Mouse (Mus musculus) kidney, postnatal 0 days (tissue): ENCODE results near the gene Rspo4. TPM values are rescaled to one million over a fixed set of nuclear protein-coding genes. Genes with fewer than 3 reads are reported as not detected.

Source experiments
- ATAC-seq: fragments of 200-750 bp; cut with Nextera tagmentation; replicated peaks from 2 replicates; pipeline ENCODE4 v1.8.0; 2017; ENCODE audit warnings: low read depth, moderate number of reproducible peaks, moderate TSS enrichment, moderate library complexity; ENCODE audit not compliant: low FRiP score
- DNase-seq: peaks from one replicate; pipeline ENCODE4 v3.0.0-alpha.2; 2016; ENCODE audit warnings: low spot score
- H3K27ac ChIP-seq: fragments of 300-500 bp; sonication (generic); 2 replicates; pipeline ENCODE4 v1.5.1; 2014; ENCODE audit warnings: mild to moderate bottlenecking
- H3K27me3 ChIP-seq: fragments of 300-500 bp; sonication (generic); 2 replicates; pipeline ENCODE4 v1.6.1; 2014; ENCODE audit warnings: low read length, mixed read lengths; ENCODE audit not compliant: insufficient read depth
- H3K36me3 ChIP-seq: fragments of 300-500 bp; sonication (generic); 2 replicates; pipeline ENCODE4 v1.6.1; 2014; ENCODE audit warnings: low read length, mixed read lengths; ENCODE audit not compliant: insufficient read depth
- H3K4me1 ChIP-seq: fragments of 300-500 bp; sonication (generic); replicated peaks from 2 replicates; pipeline ENCODE4 v1.6.1; 2014; ENCODE audit warnings: antibody characterized with exemption, low read length, mixed read lengths; ENCODE audit not compliant: insufficient read depth
- H3K4me2 ChIP-seq: fragments of 300-500 bp; sonication (generic); 2 replicates; pipeline ENCODE4 v1.6.1; 2014; ENCODE audit warnings: mild to moderate bottlenecking, low read length, moderate library complexity, mixed read lengths
- H3K4me3 ChIP-seq: fragments of 300-500 bp; sonication (generic); replicated peaks from 2 replicates; pipeline ENCODE4 v1.5.1; 2014; ENCODE audit warnings: low read depth, low read length
- H3K9ac ChIP-seq: fragments of 300-500 bp; sonication (generic); 2 replicates; pipeline ENCODE4 v1.6.1; 2014; ENCODE audit warnings: low read depth, low read length
- H3K9me3 ChIP-seq: fragments of 300-500 bp; sonication (generic); replicated peaks from 2 replicates; pipeline ENCODE4 v1.6.1; 2016; ENCODE audit warnings: low read length, inconsistent platforms, mixed read lengths
- CTCF ChIP-seq: IDR thresholded peaks from 2 replicates; pipeline ENCODE4 v1.5.1; 2016; ENCODE audit warnings: antibody characterized with exemption, low read depth, mild to moderate bottlenecking, moderate library complexity
- WGBS: fragments of 180-500 bp; shearing (Covaris S2); extraction: QIAGEN DNeasy Blood & Tissue Kit; methylation state at CpG from one replicate; pipeline ENCODE4 v1.1.7; 2014; 5-methylcytosine and 5-hydroxymethylcytosine counted together
- polyA plus RNA-seq: library from polyadenylated mRNA; unstranded; fragments of >200 nt; fragmentation: Nextera tagmentation; extraction: Ambion mirVana; gene quantifications from 2 replicates; pipeline ENCODE4 v1.2.1, GENCODE M21; 2015

Gene Rspo4
- polyA plus RNA-seq, 1 experiment from 2014 or later = not detected

DNA sequence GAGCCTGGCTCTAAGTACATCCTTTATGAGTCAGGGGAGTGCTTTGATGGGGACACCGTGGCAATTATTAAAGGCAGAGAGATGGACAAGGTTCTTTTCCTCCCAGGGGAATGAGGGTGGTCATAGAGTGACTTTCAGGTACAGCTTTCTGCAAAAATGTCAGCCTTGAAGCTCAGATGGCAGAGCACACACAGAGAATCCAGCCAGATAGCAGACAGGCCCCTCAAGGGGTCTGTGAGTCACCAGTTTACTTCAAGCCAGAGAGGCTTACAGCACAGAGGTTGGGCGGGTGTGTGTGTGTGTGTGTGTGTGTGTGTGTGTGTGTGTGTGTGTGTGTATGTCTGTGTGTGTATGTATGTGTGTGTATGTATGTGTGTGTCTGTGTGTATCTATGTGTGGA lies 64.3 kb downstream of the Rspo4 start:
- no peak for TF ChIP-seq CTCF
- H3K4me1 ChIP-seq = peaks cover 10% of the 10 kb centered on the region
- ATAC-seq = no peak
- no peak overlapping the region for H3K9ac ChIP-seq
- H3K36me3 ChIP-seq = no peaks in the 10 kb centered on the region
- H3K27me3 ChIP-seq = no peaks in the 10 kb centered on the region
- no peaks in the 10 kb centered on the region for H3K9me3 ChIP-seq
- no peak overlapping the region for H3K4me3 ChIP-seq
- no peak overlapping the region for H3K27ac ChIP-seq
- 69% methylated on average over 2 of the region's 2 CpGs for WGBS
- DNase-seq = no peak
- no peak overlapping the region for H3K4me2 ChIP-seq

- Histone ChIP-seq H3K9ac (no peak overlapping the region), H3K4me2 (no peak overlapping the region), H3K27me3 (no peaks in the 10 kb centered on the region), H3K27ac (no peak overlapping the region), H3K4me1 (peaks cover 10% of the 10 kb centered on the region), H3K4me3 (no peak overlapping the region), H3K9me3 (no peaks in the 10 kb centered on the region), H3K36me3 (no peaks in the 10 kb centered on the region)
- no peak for DNase-seq
- ATAC-seq = no peak
- no peak for TF ChIP-seq CTCF
- WGBS = 72% methylated on average over 3 of the region's 3 CpGs
Measured at GRCm38 (mm10) chr2:151909386-151909785, 66.7 kb downstream of the Rspo4 start.

GRCm38 (mm10) chr2:151910498-151910897 lies 67.8 kb downstream of the Rspo4 start:
- Histone ChIP-seq H3K27ac (peak overlapping the region; percentile 20; the same call in 1 of the 2 replicates), H3K4me2 (no peak overlapping the region)

GRCm38 (mm10) chr2:151910919-151911500 lies 68.3 kb downstream of the Rspo4 start, which contains the start of gene Angpt4:
Gene Angpt4 (plus strand): TSS chr2:151911210.
- Histone ChIP-seq H3K27me3 (no peaks in the 10 kb centered on the region), H3K36me3 (no peaks in the 10 kb centered on the region), H3K27ac (peak within 1 kb of the TSS; percentile 20; the same call in 1 of the 2 replicates), H3K9me3 (no peaks in the 10 kb centered on the region), H3K9ac (no peak within 1 kb of the TSS), H3K4me3 (no peak within 1 kb of the TSS), H3K4me2 (no peak within 1 kb of the TSS), H3K4me1 (peaks cover 15% of the 10 kb centered on the region)
- DNase-seq = peak; percentile 52
- ATAC-seq = peak; percentile 57; the same call in 1 of the 2 replicates
- WGBS = 43% methylated on average over 12 of the region's 13 CpGs
- no peak for TF ChIP-seq CTCF

More at GRCm38 (mm10) chr2:151910498-151910897, 67.8 kb downstream of the Rspo4 start:
- no peak for ATAC-seq
- no peak for DNase-seq
- Histone ChIP-seq H3K9me3 (no peaks in the 10 kb centered on the region), H3K36me3 (no peaks in the 10 kb centered on the region), H3K9ac (no peak overlapping the region), H3K4me1 (peaks cover 10% of the 10 kb centered on the region), H3K27me3 (no peaks in the 10 kb centered on the region), H3K4me3 (no peak overlapping the region)
- 48% methylated on average over 5 of the region's 5 CpGs for whole genome bisulfite sequencing
- TF ChIP-seq CTCF = no peak

DNA sequence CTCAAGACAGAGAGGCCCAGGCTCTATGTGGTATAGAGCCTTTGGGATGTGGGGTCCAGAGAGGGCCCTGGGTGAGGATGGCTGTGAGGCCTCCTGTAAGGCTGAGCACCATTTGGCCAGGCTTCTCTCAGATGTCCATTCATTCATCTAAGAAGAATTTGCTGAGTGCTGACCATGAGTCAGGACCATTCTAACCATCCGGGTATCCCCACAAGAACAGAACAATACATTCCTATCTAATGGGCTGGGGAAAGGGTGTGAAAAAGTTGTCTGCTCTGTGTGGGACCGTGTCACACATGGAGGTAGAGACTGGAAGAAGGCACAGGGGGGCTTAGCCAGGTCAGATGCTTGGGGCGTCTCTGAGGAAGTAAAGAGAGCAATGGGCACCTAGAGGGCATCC lies 69.0 kb downstream of the Rspo4 start:
- ATAC-seq = no peak
- H3K36me3 ChIP-seq = no peaks in the 10 kb centered on the region
- no peaks in the 10 kb centered on the region for H3K27me3 ChIP-seq
- WGBS = 81% methylated on average over 3 of the region's 3 CpGs
- no peak overlapping the region for H3K27ac ChIP-seq
- DNase-seq = no peak
- H3K4me2 ChIP-seq = no peak overlapping the region
- no peak overlapping the region for H3K9ac ChIP-seq
- no peaks in the 10 kb centered on the region for H3K9me3 ChIP-seq
- no peak overlapping the region for H3K4me3 ChIP-seq
- no peak for TF ChIP-seq CTCF
- peaks cover 19% of the 10 kb centered on the region for H3K4me1 ChIP-seq

- no peak for TF ChIP-seq CTCF
- Histone ChIP-seq H3K27me3 (no peaks in the 10 kb centered on the region), H3K9me3 (no peaks in the 10 kb centered on the region), H3K27ac (no peak overlapping the region), H3K4me3 (no peak overlapping the region), H3K9ac (no peak overlapping the region), H3K4me2 (no peak overlapping the region), H3K4me1 (peaks cover 20% of the 10 kb centered on the region), H3K36me3 (no peaks in the 10 kb centered on the region)
- ATAC-seq (no peak), DNase-seq (no peak)
- WGBS = 57% methylated on average over 5 of the region's 5 CpGs
Measured at GRCm38 (mm10) chr2:151914120-151914519, 71.4 kb downstream of the Rspo4 start.

DNA sequence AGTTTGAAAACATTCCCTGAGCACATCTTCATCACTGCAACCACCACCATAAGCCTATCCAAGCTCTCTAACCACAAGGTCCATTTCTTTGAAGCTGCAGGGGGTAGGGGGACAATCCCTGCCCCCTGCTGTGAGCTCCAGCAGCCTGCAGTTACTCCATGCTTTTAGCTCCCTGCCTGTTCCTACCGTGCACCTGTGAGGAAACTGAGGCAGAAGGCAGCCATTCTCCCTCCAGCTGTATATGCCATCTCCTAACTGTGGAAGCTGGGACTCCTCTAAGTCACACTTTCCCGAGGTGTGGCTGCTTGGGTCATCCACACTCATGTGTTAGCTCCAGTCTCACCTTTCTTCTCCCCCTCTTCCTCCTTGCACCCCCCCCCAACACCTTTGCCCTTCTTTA lies 72.4 kb downstream of the Rspo4 start:
- Histone ChIP-seq H3K27me3 (no peaks in the 10 kb centered on the region), H3K9me3 (no peaks in the 10 kb centered on the region), H3K27ac (no peak overlapping the region), H3K9ac (no peak overlapping the region), H3K4me3 (no peak overlapping the region), H3K36me3 (no peaks in the 10 kb centered on the region), H3K4me2 (no peak overlapping the region), H3K4me1 (peaks cover 21% of the 10 kb centered on the region)
- no peak for DNase-seq
- ATAC-seq = no peak
- TF ChIP-seq CTCF = no peak
- 38% methylated on average over 2 of the region's 2 CpGs for WGBS
